Mouse (Mus musculus) ES-E14 (cell line): ENCODE measurements around the gene Isca2.

ENCODE experiments used
- HCFC1 ChIP-seq: IDR thresholded peaks from 2 replicates; pipeline ENCODE4 v1.6.1; 2012; ENCODE audit warnings: low read length, inconsistent platforms, borderline replicate concordance; ENCODE audit not compliant: insufficient read depth
- MAFK ChIP-seq: IDR thresholded peaks from 2 replicates; pipeline ENCODE4 v1.6.1; 2014; ENCODE audit warnings: mild to moderate bottlenecking, low read depth, low read length, inconsistent platforms; ENCODE audit not compliant: insufficient read depth
- ZNF384 ChIP-seq: IDR thresholded peaks from 2 replicates; pipeline ENCODE4 v1.6.1; 2012; ENCODE audit warnings: low read depth, low read length, inconsistent platforms

DNA sequence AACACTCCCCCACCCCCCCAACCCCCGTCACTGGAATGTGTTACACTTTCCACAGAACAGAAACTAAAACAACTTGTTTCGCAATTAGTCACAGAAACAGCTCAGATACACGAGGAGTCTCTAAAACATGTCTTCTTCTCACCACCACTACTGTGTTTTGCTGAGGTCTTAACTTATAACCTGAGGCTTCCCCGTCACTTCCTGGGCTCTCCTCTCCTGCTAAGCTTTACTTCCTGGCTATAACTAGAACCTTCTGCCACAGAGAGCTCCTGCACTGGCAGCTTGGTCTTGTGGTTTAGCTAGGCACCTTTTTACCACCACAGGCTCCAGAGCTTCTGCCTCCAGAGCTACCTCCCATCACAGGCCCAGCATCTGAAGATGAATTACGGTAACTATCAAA is 10.5 kb upstream of the Isca2 start:
- TF ChIP-seq HCFC1 (no peak), MAFK (no peak), ZNF384 (no peak)
